Mouse (Mus musculus) forebrain, embryonic 11.5 days (tissue): ENCODE data around the gene Pdk2. TPM values are rescaled to one million over a fixed set of nuclear protein-coding genes. Genes with fewer than 3 reads are reported as not detected.
A peak's percentile ranks its signal among the peaks of the same experiment; 100 is the strongest.

Source experiments
- ATAC-seq: fragments of 200-750 bp; cut with Nextera tagmentation; replicated peaks from 2 replicates; pipeline ENCODE4 v1.8.0; 2017; ENCODE audit warnings: moderate TSS enrichment; ENCODE audit not compliant: low FRiP score
- DNase-seq: peaks from one replicate; pipeline ENCODE4 v3.0.0-alpha.2; 2017; ENCODE audit warnings: low spot score
- H3K27ac ChIP-seq: fragments of 300-500 bp; sonication (generic); 2 replicates; pipeline ENCODE4 v1.5.1; 2014; ENCODE audit warnings: low read depth, low read length
- H3K27me3 ChIP-seq: fragments of 300-500 bp; sonication (generic); 2 replicates; pipeline ENCODE4 v1.6.1; 2014; ENCODE audit warnings: mild to moderate bottlenecking, low read length, mixed read lengths; ENCODE audit not compliant: control insufficient read depth, insufficient read depth
- H3K36me3 ChIP-seq: fragments of 300-500 bp; sonication (generic); 2 replicates; pipeline ENCODE4 v1.6.1; 2014; ENCODE audit warnings: mild to moderate bottlenecking, low read length, moderate library complexity, mixed read lengths; ENCODE audit not compliant: control insufficient read depth, insufficient read depth
- H3K4me1 ChIP-seq: fragments of 300-500 bp; sonication (generic); replicated peaks from 2 replicates; pipeline ENCODE4 v1.6.1; 2014; ENCODE audit warnings: low read length, mixed read lengths; ENCODE audit not compliant: control insufficient read depth, insufficient read depth
- H3K4me2 ChIP-seq: fragments of 300-500 bp; sonication (generic); 2 replicates; pipeline ENCODE4 v1.6.1; 2014; ENCODE audit warnings: low read depth, mild to moderate bottlenecking, low read length, moderate library complexity, mixed read lengths; ENCODE audit not compliant: severe bottlenecking
- H3K4me3 ChIP-seq: fragments of 300-500 bp; sonication (generic); 2 replicates; pipeline ENCODE4 v1.5.1; 2014; ENCODE audit warnings: low read depth, low read length
- H3K9ac ChIP-seq: fragments of 300-500 bp; sonication (generic); 2 replicates; pipeline ENCODE4 v1.6.1; 2014; ENCODE audit warnings: low read length
- H3K9me3 ChIP-seq: fragments of 300-500 bp; sonication (generic); 2 replicates; pipeline ENCODE4 v1.6.1; 2016; ENCODE audit warnings: low read length, mixed read lengths; ENCODE audit not compliant: control insufficient read depth
- WGBS: fragments of 180-500 bp; shearing (Covaris S2); extraction: QIAGEN DNeasy Blood & Tissue Kit; methylation state at CpG from one replicate; pipeline ENCODE4 v1.1.7; 2014; 5-methylcytosine and 5-hydroxymethylcytosine counted together
- polyA plus RNA-seq: library from polyadenylated mRNA; unstranded; fragments of >200 nt; fragmentation: Nextera tagmentation; extraction: Ambion mirVana; gene quantifications from 2 replicates; pipeline ENCODE4 v1.2.1, GENCODE M21; 2014

Gene Pdk2
- polyA plus RNA-seq, 1 experiment from 2014 or later, result 17.4 TPM

- no peaks in the 10 kb centered on the region for H3K9me3 ChIP-seq
- 91% methylated on average over 7 of the region's 7 CpGs for WGBS
- H3K36me3 ChIP-seq, result no peaks in the 10 kb centered on the region
- H3K4me3 ChIP-seq, result no peak overlapping the region
- H3K4me1 ChIP-seq, result no peaks in the 10 kb centered on the region; the same call in 1 of the 2 replicates
- no peak overlapping the region for H3K27ac ChIP-seq
- peaks cover 2% of the 10 kb centered on the region for H3K27me3 ChIP-seq
- no peak overlapping the region for H3K9ac ChIP-seq
- no peak overlapping the region for H3K4me2 ChIP-seq
- DNase-seq, result no peak
- ATAC-seq, result no peak
Observed at GRCm38 (mm10) chr11:95082896-95083295, 41.7 kb upstream of the Pdk2 start.

DNA sequence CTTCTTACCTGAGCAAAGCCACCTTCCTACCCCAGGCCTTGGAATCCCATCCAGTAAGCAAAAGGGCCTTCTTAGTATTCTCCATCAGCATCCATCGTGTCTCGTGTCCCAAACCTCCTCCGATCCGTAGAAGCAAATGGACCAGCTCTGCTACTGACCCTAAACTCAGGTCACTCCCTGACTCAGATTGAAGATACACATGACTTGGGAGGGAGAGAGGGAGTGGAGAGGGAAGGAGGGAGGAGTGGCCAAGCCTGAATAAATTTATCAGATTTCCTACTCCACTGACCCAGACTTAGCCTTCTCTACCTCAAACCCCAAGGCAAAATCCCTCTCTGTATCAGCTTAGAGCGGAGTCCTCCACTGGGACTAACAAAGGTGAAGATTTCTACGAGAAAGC is 39.6 kb upstream of the Pdk2 start:
- Histone ChIP-seq H3K27ac (no peak overlapping the region), H3K4me2 (no peak overlapping the region), H3K36me3 (no peaks in the 10 kb centered on the region), H3K9ac (no peak overlapping the region), H3K4me3 (no peak overlapping the region), H3K4me1 (peaks cover 3% of the 10 kb centered on the region; the same call in 1 of the 2 replicates), H3K27me3 (peaks cover 16% of the 10 kb centered on the region), H3K9me3 (no peaks in the 10 kb centered on the region)
- WGBS, result 84% methylated on average over 6 of the region's 6 CpGs
- ATAC-seq (no peak), DNase-seq (no peak)

DNA sequence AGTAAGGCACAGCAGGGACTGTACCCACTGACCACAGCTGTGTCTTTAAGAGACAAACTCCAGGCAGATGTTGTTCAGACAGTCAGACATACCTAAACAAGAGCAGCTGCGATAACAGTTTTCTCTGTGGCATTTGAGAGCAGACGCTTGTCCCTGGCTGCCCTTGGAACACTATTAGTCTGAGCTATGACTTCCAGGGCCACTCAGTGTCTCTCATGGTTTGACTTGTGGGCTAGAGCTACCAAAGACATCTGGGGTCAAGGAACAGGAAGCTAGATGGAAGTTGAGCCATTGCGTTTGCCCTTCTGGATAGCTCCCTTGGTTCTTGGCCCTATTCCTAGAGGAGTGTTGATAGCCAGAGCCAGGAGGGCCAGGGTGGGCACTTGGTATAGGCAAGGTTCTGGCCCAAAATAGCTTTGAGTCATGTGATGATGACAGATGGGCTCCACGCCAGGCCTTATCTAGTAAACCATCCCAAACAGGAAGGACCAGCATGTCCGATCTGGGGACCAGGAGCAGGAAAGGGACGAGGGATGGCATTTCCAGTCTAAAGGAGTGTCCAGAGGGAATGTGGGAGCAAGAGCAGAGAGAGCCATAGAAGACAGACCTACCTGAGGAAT is 38.2 kb upstream of the Pdk2 start:
- WGBS, result 89% methylated on average over 6 of the region's 6 CpGs
- Histone ChIP-seq H3K36me3 (no peaks in the 10 kb centered on the region), H3K9me3 (no peaks in the 10 kb centered on the region), H3K27me3 (peaks cover 22% of the 10 kb centered on the region), H3K27ac (no peak overlapping the region), H3K4me3 (no peak overlapping the region), H3K4me2 (no peak overlapping the region), H3K9ac (no peak overlapping the region), H3K4me1 (peaks cover 9% of the 10 kb centered on the region; the same call in 1 of the 2 replicates)
- DNase-seq, result no peak
- no peak for ATAC-seq

- Histone ChIP-seq H3K27me3 (peaks cover 24% of the 10 kb centered on the region), H3K36me3 (no peaks in the 10 kb centered on the region), H3K9me3 (no peaks in the 10 kb centered on the region), H3K4me2 (no peak overlapping the region), H3K4me3 (no peak overlapping the region), H3K9ac (no peak overlapping the region), H3K4me1 (peaks cover 9% of the 10 kb centered on the region; the same call in 1 of the 2 replicates), H3K27ac (no peak overlapping the region)
- WGBS, result 61% methylated on average over 7 of the region's 7 CpGs
- DNase-seq (no peak), ATAC-seq (no peak)
Observed at GRCm38 (mm10) chr11:95077956-95078355, 36.8 kb upstream of the Pdk2 start.

- peaks cover 24% of the 10 kb centered on the region for H3K27me3 ChIP-seq
- no peaks in the 10 kb centered on the region for H3K36me3 ChIP-seq
- ATAC-seq, result peak; percentile 61
- H3K9me3 ChIP-seq, result no peaks in the 10 kb centered on the region
- H3K4me2 ChIP-seq, result peak within 1 kb of the TSS; percentile 99
- H3K4me1 ChIP-seq, result peaks cover 9% of the 10 kb centered on the region; the same call in 1 of the 2 replicates
- H3K4me3 ChIP-seq, result peak within 1 kb of the TSS; percentile 54
- peak; percentile 79 for DNase-seq
- WGBS, result under 1% methylated on average over 50 of the region's 51 CpGs
- no peak within 1 kb of the TSS for H3K27ac ChIP-seq
- H3K9ac ChIP-seq, result peak within 1 kb of the TSS; percentile 56
Observed at GRCm38 (mm10) chr11:95076536-95077111, 35.5 kb upstream of the Pdk2 start, which contains the start of gene Itga3. TSS of gene Itga3 (minus strand) at chr11:95076801.

GRCm38 (mm10) chr11:95076041-95076535 is 34.9 kb upstream of the Pdk2 start:
- no peaks in the 10 kb centered on the region for H3K36me3 ChIP-seq
- H3K4me1 ChIP-seq, result peaks cover 9% of the 10 kb centered on the region; the same call in 1 of the 2 replicates
- no peaks in the 10 kb centered on the region for H3K9me3 ChIP-seq
- H3K4me2 ChIP-seq, result peak overlapping the region; percentile 99
- peaks cover 24% of the 10 kb centered on the region for H3K27me3 ChIP-seq
- under 1% methylated on average over 42 of the region's 42 CpGs for WGBS
- H3K9ac ChIP-seq, result peak overlapping the region; percentile 56
- DNase-seq, result peak; percentile 79
- H3K4me3 ChIP-seq, result peak overlapping the region; percentile 54
- no peak overlapping the region for H3K27ac ChIP-seq
- ATAC-seq, result peak; percentile 75

DNA sequence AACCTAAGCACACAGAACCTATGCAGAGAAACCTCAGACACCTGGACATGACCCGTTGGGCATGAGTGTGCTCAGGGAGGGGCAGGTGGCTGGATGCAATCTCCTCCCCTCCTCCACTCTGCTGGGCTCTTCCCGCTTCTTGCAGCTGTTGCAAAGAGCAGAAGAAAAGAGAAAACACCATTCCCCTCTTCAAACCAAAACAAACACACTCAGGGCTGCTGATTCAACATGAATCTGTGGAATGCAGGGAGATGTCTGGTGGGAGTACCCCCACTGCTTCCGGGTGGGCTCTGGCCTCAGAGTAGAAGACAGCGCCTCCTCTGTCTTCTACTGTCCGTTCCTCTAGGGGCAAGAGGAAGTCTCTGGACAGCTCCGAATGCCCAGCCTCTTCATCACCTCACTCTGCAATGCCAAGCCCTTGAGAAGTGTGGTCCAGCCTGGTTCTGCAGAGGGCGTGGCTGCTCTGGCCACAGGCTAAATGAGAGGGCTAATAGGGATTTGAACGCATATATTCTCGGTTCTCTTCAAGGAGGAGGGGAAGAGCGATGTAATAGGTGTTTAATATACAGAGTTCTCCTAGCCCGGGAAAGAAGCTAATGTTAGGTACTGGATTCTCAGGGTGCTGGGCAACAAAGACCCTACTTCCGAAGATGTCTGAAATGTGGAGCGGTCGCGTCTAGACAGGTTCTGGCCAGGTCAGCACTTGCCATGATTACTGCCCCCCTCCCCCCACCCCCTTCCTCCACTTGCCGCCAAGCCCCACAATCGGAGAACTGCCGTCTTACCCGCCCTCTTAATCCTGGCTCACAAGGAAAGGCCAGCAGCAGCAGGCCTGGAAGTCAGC is 34.3 kb upstream of the Pdk2 start:
- Histone ChIP-seq H3K27ac (no peak overlapping the region), H3K4me1 (peaks cover 9% of the 10 kb centered on the region; the same call in 1 of the 2 replicates), H3K27me3 (peaks cover 24% of the 10 kb centered on the region), H3K4me3 (peak overlapping the region; percentile 54), H3K36me3 (no peaks in the 10 kb centered on the region), H3K4me2 (peak overlapping the region; percentile 99), H3K9me3 (no peaks in the 10 kb centered on the region), H3K9ac (no peak overlapping the region)
- ATAC-seq, result no peak
- DNase-seq, result no peak
- WGBS, result 8% methylated on average over 19 of the region's 19 CpGs

- Histone ChIP-seq H3K4me3 (no peak overlapping the region), H3K4me1 (peaks cover 9% of the 10 kb centered on the region; the same call in 1 of the 2 replicates), H3K27me3 (peaks cover 24% of the 10 kb centered on the region), H3K9ac (no peak overlapping the region), H3K36me3 (no peaks in the 10 kb centered on the region), H3K9me3 (no peaks in the 10 kb centered on the region), H3K4me2 (no peak overlapping the region), H3K27ac (no peak overlapping the region)
- WGBS, result 89% methylated on average over 4 of the region's 4 CpGs
- no peak for DNase-seq
- no peak for ATAC-seq
Observed at GRCm38 (mm10) chr11:95074694-95075093, 33.5 kb upstream of the Pdk2 start.
